Mouse (Mus musculus): ENCODE measurements around the gene Hist1h2bc.
"Not testable (repeated sequence)": the region's sequence is repeated elsewhere in the genome, so short reads cannot be mapped to it uniquely, and the experiment has no call there.

The Hist1h2bc gene

DNA sequence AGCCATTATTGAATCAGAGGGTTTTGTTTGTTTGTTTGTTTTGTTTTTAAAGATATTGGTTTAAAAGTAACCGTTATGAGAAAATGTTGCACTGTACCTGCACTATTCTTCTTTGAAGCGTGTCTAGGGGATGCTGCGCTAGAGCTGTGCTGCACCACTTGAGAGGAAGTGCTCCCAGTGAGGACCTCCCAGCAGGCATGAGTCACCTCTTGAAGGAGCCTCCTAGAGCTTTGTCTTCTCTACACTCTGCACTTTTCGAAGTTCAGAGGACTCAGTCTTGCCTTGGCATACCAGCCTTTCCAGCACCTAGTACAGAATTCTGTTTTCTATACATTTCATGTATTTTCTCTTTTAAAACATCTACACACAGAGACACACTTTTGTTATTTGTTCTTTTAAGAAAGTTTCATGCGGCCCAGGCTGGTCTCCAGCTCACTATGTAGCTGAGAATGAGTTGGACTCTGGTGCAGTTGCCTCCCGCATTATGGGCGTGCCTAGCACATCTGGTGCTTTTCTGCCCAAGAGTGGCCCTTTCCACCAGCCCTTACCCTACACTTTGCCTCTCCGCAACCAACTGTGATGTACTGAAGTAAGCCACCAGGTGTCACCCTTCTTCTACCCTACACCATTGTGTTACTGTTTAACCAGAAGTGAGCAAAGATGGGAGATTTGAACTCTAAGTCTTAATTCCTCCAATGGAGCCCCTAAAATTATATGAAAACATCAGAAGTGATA lies 17.0 kb downstream of the Hist1h2bc start:
- DNase-seq, result peak; percentile 84

DNA sequence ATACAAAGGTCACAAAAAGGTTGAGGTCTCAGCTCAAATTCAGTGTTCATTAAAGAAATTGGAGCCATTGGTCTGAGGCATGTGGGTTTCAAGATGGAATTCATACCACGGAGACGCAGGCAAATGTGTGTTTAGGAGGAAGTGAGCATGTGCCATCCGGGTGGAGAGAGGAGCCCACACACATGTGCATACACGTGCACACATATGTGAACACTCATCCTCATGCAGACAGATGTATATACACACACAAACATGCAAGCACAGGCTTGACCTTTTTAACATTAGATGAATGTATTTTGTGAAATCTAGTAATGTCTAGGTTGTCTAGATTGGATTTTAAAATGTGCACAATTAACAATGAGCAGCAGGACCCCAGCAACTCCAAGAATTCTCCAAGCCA lies 18.2 kb downstream of the Hist1h2bc start:
- DNase-seq, result no peak

DNA sequence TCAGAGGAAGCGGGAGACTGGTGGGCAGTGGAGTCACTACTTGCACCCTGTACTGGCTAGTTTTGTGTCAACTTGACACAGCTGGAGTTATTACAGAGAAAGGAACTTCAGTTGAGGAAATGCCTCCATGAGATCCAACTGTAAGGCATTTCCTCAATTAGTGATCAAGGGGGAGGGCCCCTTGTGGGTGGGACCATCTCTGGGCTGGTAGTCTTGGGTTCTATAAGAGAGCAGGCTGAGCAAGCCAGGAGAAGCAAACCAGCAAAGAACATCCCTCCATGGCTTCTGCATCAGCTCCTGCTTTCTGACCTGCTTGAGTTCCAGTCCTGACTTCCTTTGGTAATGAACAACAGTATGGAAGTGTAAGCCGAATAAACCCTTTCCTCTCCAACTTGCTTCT lies 18.8 kb downstream of the Hist1h2bc start:
- DNase-seq, result not testable (repeated sequence)

DNA sequence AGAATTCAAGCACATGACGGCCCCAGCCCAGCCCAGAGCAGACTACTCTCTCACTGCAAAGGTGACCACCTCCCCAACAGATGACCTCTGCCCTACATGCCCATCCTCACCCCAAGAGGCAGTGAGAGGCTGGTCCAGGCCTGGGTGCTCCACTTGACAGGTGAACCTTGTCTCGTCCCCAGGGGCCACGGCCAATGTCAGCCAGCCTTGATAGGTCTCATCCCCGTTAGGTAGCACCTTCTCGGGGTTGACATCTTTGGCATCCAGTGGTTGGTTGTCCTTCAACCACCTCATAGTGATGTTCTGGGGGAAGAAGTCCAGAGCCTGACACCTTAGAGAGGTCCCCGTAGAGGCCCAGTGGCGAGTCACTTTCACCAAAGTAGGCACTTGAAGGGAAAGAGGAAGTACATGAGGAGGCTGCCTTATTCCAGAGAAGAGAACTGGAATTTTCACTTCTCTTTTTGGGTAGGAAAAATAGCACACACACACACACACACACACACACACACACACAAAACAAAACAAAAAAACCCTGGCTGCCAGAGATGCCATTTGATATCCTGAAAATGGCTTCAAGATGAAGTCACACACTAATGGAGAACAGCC lies 21.9 kb downstream of the Hist1h2bc start:
- no peak for DNase-seq

DNA sequence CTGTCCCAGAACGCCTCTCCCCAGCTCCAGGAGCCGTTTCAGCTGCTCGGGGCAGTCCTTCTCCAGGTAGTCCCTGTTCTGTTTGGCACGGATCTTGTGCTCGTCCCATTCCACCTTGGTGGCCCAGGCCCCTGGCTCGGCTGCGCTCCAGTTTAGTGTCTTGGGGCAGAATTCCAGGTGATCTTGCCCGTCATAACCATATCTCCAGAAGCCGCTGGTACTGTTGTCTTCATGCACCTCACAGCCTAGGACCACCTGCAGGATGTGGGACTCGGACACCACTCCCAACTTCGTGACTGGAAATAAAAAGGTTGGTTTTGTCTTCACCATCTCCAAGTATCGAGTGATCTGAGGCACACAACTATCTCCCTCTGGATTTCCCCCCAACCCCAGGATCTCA lies 22.8 kb downstream of the Hist1h2bc start:
- DNase-seq, result no peak

DNA sequence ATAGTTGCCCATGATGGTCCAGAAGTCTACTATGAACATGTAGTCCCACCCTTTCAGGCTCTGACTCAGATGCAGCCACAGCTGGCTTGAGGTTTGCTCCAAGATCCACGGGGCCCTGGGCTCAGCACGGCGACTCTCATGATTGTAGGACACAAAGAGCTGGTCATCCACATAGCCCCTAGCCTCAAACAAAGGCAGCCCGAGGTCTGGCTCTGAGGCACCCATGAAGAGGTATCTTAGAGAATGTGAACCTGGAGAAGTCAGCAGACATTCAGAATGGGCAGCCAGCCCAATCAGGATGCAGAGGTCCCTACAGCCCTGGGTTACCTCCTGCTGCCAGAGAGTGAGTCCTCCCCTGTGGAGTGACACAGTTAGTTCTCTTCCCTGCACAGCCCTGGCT lies 24.0 kb downstream of the Hist1h2bc start:
- no peak for DNase-seq

DNA sequence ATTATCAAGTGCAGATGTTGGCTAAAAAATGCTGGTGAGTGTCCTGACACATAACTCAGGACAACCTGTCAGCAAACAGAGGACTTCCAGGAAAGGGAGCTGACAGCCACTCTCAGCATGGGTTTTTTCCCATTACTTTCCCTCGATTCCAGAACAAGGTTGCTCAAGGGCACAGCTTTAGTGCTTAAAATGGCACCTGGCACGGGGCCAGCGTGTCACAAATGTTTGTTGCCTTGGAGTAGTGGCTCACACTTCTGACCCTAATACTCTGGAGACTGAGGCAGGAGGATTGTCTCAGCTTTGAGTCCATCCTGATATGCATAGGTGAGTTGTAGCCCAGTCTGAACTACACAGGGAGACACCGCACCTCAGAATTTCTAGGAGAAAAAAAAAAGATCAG lies 24.7 kb downstream of the Hist1h2bc start:
- DNase-seq, result no peak

DNA sequence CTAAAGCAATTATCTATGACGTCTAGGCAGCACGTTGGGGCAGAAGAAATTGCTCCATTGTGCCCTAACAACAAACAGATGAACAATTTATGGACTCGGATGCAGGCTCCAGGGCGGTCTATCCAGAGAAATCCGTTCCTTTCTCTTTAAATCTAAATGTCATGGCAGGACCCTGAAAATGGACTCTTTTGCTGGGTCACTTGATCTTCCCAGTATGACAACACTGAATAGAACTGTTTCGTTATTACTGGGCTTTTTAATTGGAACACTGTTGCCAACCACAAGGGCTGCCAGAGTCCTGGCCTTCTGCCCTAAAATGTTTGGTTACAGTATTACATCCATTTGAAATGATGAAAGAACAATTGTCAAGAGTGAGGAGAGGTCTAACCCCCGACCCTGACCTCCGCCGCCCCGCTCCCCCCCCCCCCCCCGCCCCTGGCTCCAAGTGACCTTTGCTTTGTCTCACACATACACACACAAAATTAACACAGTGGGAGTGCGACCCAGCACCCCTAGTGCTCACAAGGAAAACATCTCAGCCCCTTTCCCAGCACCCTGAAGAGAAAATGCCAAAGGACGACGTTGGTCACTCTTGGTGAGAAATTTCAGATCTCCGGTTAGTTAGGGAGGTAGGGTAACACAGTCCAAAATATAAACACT lies 25.8 kb downstream of the Hist1h2bc start:
- DNase-seq, result no peak

DNA sequence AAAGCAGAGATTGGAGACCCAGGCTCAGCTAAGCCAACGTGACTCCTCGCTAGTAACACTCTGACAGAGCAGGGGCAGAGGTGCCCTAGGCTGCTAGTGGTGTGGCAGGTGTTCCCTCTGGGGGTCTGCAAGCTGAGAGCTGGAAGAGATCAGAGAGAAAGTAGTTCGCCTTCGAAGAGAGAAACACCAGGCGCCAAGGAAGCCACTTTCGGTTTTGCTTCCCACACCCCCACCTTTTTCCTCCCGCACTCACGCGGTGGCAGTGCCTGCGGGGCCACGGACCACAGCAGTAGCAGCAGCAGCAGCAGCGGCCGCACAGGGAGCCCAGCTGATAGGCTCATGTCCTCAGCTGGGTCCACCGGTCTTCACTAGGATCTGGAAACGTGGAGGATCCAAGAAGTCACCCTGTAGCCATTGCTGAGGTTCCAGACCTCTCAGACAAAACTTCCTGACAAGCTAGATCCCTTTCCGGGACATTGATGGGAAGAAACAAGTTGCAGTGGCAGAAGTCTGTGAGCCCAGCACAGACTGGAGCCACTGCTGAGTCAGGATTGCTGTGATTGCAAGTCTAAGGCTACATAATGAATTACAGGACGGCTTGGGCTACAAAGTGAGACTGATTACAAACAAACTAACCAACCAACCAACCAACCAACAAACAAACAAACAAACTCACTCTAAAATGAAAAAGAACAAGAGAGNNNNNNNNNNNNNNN lies 26.5 kb downstream of the Hist1h2bc start, which contains the start of gene Hfe:
Gene Hfe, minus strand, starts transcription at position 481 of the 716 bp plus-strand sequence.
- DNase-seq, result no peak

DNA sequence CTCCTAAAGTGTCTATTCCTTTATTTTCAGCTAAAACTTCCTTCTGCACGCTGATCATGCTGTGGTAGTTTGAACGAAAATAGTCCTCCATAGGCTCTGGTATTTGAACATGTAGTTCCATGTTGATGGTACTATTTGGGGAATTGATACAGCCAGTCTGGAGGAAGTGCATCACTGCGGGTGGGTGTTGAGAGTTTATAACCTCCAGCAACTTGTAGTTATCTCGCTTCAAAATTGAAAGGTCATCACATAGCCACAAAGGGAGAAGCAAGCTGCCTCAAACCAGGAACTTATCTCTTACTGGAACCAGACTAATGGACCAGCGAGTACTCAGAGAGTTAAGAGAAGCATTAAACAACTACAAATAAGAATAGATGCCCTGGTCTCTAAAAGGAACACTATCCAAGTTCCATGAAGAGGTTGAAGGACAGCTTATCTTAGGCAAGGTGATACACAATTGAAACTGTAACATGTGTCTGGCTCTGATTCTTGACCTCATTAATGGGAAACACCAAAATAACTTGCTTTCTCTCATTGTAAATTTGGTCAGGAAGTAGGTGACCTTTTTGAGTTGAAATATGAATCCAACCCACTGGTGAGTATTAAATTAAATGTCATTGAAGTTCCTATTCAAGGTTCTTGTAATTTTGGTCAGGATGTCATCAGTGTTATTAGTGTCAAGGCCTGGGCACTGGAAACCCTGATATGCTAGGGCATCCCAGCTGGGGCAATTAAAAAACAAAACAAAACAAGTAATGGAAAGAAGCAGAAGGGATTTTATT lies 32.5 kb downstream of the Hist1h2bc start:
- DNase-seq, result no peak

DNA sequence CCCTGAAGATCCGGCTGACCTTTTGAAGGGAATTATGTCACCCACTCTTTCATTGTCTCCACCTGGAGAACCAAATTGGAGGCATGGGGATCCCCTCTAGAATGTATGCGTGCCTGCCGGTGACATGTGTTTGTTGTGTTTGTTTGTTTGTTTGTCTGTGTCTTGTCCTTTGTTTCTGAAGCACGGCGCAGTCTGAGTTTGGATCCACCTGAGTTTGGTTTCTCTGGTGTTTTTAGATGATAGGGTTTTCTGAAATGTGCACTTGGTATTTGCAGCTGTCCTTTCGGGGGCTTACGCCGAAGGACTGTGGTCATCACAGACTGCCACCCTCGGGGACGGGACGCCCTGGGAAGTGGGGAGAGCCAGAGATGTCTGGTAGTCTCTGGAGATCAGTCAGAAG lies 33.2 kb downstream of the Hist1h2bc start:
- DNase-seq, result no peak

DNA sequence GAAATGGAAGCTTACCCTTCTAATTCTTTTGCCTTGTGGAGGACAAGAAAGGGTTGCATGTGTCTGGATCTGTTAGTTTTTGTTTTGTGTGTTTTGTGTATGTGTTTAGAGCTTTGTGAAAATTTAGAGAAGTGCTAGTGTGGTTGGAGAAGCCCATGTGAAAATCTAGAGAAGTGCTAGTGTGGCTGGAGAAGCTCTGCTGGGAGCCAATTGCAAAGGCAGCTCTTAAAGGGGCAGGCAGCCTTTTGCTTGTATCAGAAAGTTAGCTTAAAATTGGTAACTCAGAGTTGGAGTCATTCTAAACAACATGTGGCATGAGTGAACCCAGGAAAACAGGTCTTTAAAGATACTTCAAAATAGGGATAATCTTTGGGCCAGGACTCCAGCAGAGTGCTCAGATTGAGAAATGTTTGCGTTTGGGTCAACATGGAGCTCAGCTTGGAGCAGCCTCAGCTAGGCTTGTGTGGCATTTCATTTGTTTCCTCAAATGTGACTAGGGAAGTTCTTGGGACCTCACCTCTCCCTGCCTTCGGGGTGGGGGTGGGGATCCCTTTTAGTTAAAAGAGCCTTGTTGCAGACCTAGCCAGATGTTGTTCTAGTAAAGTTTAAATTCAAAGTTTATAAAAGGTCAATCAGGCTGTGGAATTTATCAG lies 33.7 kb downstream of the Hist1h2bc start:
- not testable (repeated sequence) for DNase-seq

DNA sequence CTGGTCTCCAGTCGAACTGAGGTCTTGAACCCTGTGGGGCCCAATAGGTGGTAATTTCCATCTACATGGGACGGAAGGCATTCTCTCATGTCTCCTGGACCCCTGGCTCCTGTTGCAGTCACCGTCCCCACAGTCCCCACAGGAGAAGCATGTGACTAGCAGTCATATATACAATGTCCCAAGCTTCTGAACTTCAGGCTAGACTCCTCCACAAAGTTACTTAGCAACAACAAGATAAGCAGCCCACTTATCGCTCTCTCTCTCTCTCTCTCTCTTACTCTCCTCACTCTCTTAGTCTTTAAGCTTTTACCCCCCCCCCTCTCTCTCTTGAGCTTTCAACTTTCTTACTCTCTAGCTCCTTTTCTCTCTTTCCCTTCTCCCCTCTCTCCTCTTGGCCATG lies 40.2 kb downstream of the Hist1h2bc start:
- no peak for DNase-seq

DNA sequence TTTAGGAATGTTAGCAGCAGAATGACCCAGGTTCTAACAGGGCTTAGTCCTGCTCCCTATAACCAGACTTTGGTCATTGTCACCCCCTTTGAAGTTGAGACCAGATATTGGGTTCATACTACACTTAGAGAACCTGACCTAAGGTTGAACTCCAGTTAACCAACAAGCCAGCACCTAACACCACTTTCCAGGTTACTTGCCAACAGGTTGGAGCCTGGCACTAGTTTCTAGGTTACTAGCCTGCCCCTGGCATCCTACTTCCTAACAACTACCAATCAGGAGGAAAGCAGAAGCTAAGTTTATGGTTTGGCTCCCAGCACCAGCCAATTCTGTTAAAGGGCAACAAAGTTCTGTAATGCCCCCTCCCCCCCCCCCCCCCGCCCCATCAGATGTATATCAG lies 41.2 kb downstream of the Hist1h2bc start:
- no peak for DNase-seq

DNA sequence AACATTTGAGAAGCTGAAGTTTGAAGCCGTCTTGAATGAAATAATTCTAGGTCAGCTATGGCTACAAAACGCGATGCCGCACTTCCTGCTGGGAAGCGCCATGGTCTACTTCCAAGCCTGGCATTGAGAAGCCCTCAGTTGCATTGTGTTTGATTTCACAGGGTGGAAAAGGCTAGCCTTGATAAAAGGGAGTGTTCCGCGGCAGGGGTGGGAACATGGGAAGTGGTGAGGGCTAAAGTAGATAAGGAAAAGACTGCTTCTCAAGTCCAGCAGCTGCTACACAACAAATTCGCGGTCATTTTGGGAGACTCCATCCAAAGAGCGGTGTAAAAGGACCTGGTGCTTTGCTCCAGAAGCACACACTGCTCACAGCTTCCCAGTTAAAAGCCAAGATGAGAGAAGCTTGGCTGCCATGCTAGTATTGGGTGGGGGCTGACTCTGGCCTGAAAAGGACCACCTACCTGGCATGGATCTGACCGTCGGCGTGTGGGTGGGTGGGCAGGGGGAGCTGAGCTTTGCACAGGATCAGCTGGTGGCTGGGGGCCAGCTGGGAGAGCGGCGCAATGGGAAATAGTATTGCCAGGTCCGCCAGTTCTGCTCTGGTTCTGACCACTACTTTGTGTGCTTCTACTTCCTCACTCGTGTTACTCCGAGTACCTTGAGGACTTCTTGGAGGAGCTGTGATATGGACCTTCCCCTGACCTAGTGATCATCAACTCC lies 44.6 kb downstream of the Hist1h2bc start:
- DNase-seq, result no peak

DNA sequence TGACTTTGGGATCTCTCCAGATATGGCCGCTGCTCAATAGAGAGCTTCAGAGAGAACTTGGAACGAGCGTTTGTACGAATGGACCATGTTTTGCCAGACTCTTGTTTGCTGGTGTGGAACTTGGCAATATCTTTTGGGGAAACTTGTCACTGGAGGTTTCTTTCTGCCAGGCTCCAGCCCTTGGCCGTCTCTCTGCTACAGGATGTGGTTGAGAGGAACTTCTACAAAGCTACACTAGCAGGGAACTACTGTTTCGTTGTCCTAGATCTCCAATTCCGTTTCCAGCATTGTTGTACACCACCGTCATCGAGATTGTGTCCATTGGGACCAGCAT lies 45.2 kb downstream of the Hist1h2bc start:
- DNase-seq, result no peak

DNA sequence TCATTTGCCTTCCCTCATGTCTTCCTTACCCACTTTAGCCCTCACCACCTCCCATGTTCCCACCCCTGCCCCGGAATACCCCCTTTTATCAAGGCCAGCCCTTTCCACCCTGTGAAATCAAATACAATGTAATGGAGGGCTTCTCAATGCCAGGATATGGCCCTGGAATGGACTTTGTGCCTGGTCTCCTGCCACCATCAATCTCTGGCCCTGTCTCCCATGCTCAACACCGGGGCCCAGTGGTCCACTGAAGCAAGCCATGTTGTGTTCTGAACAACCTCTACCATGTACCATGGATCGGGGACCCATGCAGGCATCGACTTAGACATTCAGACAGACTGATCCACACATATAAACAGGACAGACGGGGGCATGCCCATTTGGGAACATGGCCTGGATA lies 45.7 kb downstream of the Hist1h2bc start:
- no peak for DNase-seq

DNA sequence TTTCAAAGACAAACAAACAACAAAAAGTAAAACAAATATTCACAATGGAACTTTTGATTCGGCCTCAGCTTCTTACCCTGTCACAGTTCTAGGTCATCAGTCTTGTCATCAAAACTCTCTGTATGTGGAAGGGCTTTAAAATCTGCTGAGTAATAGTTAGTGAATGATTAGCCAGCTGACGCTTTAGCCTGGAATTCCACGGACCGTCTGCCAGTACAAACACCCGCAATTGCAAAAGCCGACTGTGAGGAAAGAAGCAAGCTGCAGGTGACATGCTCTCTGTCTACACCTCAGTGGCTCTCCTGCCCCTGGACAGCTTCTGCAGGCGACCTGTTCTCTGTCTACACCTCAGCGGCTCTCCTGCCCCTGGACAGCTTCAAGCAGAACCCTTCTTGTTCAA lies 46.5 kb downstream of the Hist1h2bc start:
- DNase-seq, result no peak

DNA sequence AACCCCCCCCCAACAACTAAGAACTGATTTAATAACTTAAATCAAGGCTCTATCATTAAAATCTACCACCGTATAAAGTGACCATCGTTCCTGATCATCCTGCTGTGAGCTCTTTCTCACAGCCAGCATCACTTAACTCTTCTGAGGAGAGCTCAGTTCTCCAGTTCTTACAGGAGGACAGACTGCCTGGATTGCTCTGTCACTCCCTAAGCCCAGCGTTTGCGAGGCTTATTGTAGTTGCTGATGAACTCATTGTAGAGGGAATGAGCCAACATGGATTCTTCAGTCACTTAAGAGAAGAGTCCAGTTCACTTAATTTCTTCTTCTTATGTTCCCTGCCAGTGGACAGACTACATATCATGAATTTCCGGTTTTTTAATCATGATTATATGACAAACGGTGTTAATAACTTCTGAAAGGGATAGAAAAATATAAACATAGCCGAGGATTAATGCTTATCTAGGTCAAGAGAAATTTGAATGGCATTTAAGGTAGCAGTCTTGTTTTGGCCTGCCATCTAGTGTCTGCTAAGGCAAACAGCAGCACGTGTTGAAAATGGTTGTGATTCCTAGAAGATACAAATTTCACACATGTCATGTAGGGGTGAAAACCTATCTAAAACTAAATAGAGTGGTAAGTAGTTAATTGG lies 48.3 kb downstream of the Hist1h2bc start:
- DNase-seq, result no peak

DNA sequence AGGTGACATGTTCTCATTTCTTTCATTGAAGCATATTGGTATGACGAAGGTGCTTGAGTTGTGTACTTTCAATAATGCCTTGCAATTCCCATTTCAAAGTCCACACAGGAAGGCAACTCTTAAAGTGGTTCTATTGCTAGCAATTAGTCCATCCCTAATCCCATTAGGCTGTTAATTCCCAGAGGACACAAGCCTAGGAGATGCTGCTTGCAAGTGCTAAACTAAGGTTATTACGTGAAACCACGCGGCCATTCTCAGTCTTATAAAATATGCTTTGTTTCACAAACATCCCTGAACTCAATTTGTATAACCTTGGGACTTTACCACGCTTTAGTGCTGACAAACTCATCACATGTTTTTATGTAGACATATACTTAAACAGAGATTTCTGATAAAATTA lies 53.1 kb downstream of the Hist1h2bc start:
- no peak for DNase-seq

DNA sequence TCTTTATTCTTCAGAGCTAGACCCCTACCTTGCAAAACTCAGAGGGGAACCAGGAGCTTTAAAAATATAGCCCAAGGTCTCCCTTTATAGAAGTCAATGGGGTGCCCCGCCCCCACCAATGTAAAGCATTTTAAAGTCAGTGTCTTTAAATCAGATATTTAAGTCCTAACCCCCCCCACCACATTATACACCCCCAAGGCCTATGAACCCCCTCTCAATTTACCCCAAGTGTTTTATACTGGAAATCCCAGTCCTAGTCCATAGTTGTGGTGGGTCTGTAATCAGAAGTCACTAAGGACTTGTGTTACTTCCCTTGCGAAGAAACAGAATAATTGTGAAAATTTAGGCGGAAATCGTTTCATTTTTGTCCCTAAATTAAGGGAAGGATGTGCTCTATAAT lies 54.0 kb downstream of the Hist1h2bc start:
- no peak for DNase-seq
